Mouse (Mus musculus): ENCODE data around the gene Ndfip2.

GRCm38 (mm10) chr14:105232421-105232820, 26.0 kb upstream of the Ndfip2 start:
- TF ChIP-seq POLR2A (IDR thresholded peaks at IDR 0.05; ENCODE audit: insufficient read depth, low read length) = no peak
- peak; percentile 62 for TF ChIP-seq CTCF (IDR thresholded peaks at IDR 0.05; ENCODE audit: low read depth, low read length)

Measured in ES-Bruce4 (cell line).